Mouse (Mus musculus): ENCODE measurements around the gene Bloc1s3. TPM values are rescaled to one million over a fixed set of nuclear protein-coding genes. Genes with fewer than 3 reads are reported as not detected.

Bloc1s3 gene
- total RNA-seq, 2 experiments from 2014 or later = 2.0 to 2.5 TPM

- DNase-seq = no peak
Observed at GRCm38 (mm10) chr7:19455186-19455585, 53.0 kb downstream of the Bloc1s3 start.

Other genes with a start within 250 kb of the Bloc1s3 start
- 100 to 1,000 TPM; 117 to 119 TPM for gene Vasp, start 236.6 kb downstream of the Bloc1s3 start, total RNA-seq (2021)
- under 1 TPM in 1 of 2 experiments, not detected in 1; 0.26 TPM for gene Ppm1n, start 228.3 kb downstream of the Bloc1s3 start, total RNA-seq (2021)
- gene Rtn2, start 225.7 kb downstream of the Bloc1s3 start, total RNA-seq (2021) = 10 to 100 TPM; 30.2 to 32.3 TPM
- under 1 TPM; 0.52 to 0.86 TPM for gene Fosb, start 198.3 kb downstream of the Bloc1s3 start, total RNA-seq (2021)
- 10 to 100 TPM; 42.4 to 43.5 TPM for gene Ercc1, start 163.6 kb downstream of the Bloc1s3 start, total RNA-seq (2021)
- 1 to 10 TPM; 9.0 to 9.5 TPM for gene Cd3eap, start 148.9 kb downstream of the Bloc1s3 start, total RNA-seq (2021)
- gene Ppp1r13l, start 148.6 kb downstream of the Bloc1s3 start, total RNA-seq (2021) = 10 to 100 TPM; 39.0 to 47.2 TPM
- 10 to 100 TPM; 13.8 to 18.6 TPM for gene Ercc2, start 126.4 kb downstream of the Bloc1s3 start, total RNA-seq (2021)
- gene Klc3, start 104.3 kb downstream of the Bloc1s3 start, total RNA-seq (2021) = under 1 TPM; 0.33 to 0.36 TPM
- gene Ckm, start 103.6 kb downstream of the Bloc1s3 start, total RNA-seq (2021) = 1,000 to 10,000 TPM; 2,784 to 3,078 TPM
- 10 to 100 TPM; 28.8 to 30.3 TPM for gene Mark4, start 49.5 kb downstream of the Bloc1s3 start, total RNA-seq (2021)
- 1 to 10 TPM in 1 of 2 experiments, under 1 TPM in 1; 0.93 to 1.1 TPM for gene Exoc3l2, start 45.0 kb downstream of the Bloc1s3 start, total RNA-seq (2021)
- gene Trappc6a, start within 50 bp of the Bloc1s3 start, total RNA-seq (2021) = 10 to 100 TPM; 45.8 to 46.8 TPM
- gene Nkpd1, start 9.5 kb upstream of the Bloc1s3 start, total RNA-seq (2021) = not detected
- 10 to 100 TPM; 45.4 to 45.6 TPM for gene Ppp1r37, start 54.7 kb upstream of the Bloc1s3 start, total RNA-seq (2021)
- under 1 TPM in 1 of 2 experiments, not detected in 1; 0.17 TPM for gene Zfp296, start 68.9 kb upstream of the Bloc1s3 start, total RNA-seq (2021)
- gene Gemin7, start 69.2 kb upstream of the Bloc1s3 start, total RNA-seq (2021) = 10 to 100 TPM; 55.3 to 61.1 TPM
- 10 to 100 TPM; 33.0 to 33.7 TPM for gene Clasrp, start 96.1 kb upstream of the Bloc1s3 start, total RNA-seq (2021)
- gene Relb, start 121.1 kb upstream of the Bloc1s3 start, total RNA-seq (2021) = 1 to 10 TPM; 8.1 to 9.1 TPM
- gene Clptm1, start 156.7 kb upstream of the Bloc1s3 start, total RNA-seq (2021) = 10 to 100 TPM; 98.0 to 99.1 TPM
- under 1 TPM in 1 of 2 experiments, not detected in 1; 0.52 TPM for gene Apoc2, start 169.6 kb upstream of the Bloc1s3 start, total RNA-seq (2021)
- not detected for gene Gm44805, start 173.1 kb upstream of the Bloc1s3 start, total RNA-seq (2021)
- not detected for gene Apoc4, start 173.1 kb upstream of the Bloc1s3 start, total RNA-seq (2021)
- 1 to 10 TPM; 1.9 to 3.0 TPM for gene Apoc1, start 184.3 kb upstream of the Bloc1s3 start, total RNA-seq (2021)
- 100 to 1,000 TPM; 198 to 213 TPM for gene Apoe, start 190.8 kb upstream of the Bloc1s3 start, total RNA-seq (2021)
- gene Tomm40, start 207.1 kb upstream of the Bloc1s3 start, total RNA-seq (2021) = 100 to 1,000 TPM; 147 to 153 TPM
- gene Nectin2, start 242.1 kb upstream of the Bloc1s3 start, total RNA-seq (2021) = 10 to 100 TPM; 41.7 to 45.4 TPM

Measured in heart, postnatal 4 days (tissue).